Mouse (Mus musculus) liver, adult 2 months (tissue): ENCODE data around the gene Tgfbr2.

Experiments
- CTCF ChIP-seq: fragments of 200-500 bp; IDR thresholded peaks from 2 replicates; pipeline ENCODE4 v1.5.1; 2011; ENCODE audit warnings: low read depth, low read length, control low read depth
- POLR2A ChIP-seq: fragments of 200-500 bp; IDR thresholded peaks from 2 replicates; pipeline ENCODE4 v1.6.1; 2011; ENCODE audit warnings: low read length, control low read depth; ENCODE audit not compliant: insufficient read depth; ENCODE audit errors: extremely low read depth

- TF ChIP-seq CTCF, result no peak
- TF ChIP-seq POLR2A, result no peak
Measured at GRCm38 (mm10) chr9:116162866-116163374, 12.2 kb downstream of the Tgfbr2 start.
